ENCODE assay signal across 27 mouse cellular contexts in genomic region chr11:107931721-107932120, GRCm38 (mm10). TPM values are rescaled to one million over a fixed set of nuclear protein-coding genes. Genes with fewer than 3 reads are reported as not detected.
DNase-seq lines count a peak whose midpoint lies in the region; ATAC-seq and TF ChIP-seq lines count a peak whose summit lies in the region.
"Had no signal": no experiment of that assay in that cellular context is flagged by ENCODE, and none has a peak within 500 bp of the region (broad histone marks: within the 10 kb centered on the region; RNA-seq: fewer than 3 reads in every experiment).

No protein-coding gene starts in this region.

- no peak overlapping the region for H3K4me2 ChIP-seq in CH12.LX (ENCODE audit: insufficient read depth, low read depth, poor library complexity, severe bottlenecking)
- H3K4me2 ChIP-seq in lung, postnatal 0 days (replicated peaks; ENCODE audit: low read depth, low read length) = no peak overlapping the region
- H3K4me2 ChIP-seq: embryonic facial prominence, embryonic 13.5 days; forebrain, embryonic 12.5 days; hindbrain, embryonic 12.5 days had no signal

- no peak for TF ChIP-seq POLR2A in CH12.LX (IDR thresholded peaks at IDR 0.05; ENCODE audit: low read depth, low read length)

- no peak for TF ChIP-seq EP300 in CH12.LX (IDR thresholded peaks at IDR 0.05; ENCODE audit: low read length)
- TF ChIP-seq EP300 in lung, postnatal 0 days (IDR thresholded peaks at IDR 0.05) = no peak

- H3K9ac ChIP-seq in CH12.LX (ENCODE audit: insufficient read depth, low read depth) = no peak overlapping the region
- H3K9ac ChIP-seq in lung, postnatal 0 days (replicated peaks; ENCODE audit: low read depth) = no peak overlapping the region
- H3K9ac ChIP-seq: embryonic facial prominence, embryonic 13.5 days; forebrain, embryonic 12.5 days; hindbrain, embryonic 12.5 days had no signal

- no peak overlapping the region for H3K4me3 ChIP-seq in CH12.LX (replicated peaks in 1 of 3; ENCODE audit: low read depth in 2 of 3, low read length in 2 of 3, poor library complexity in 1 of 3)
- H3K4me3 ChIP-seq in lung, postnatal 0 days (ENCODE audit: low read depth, low read length) = no peak overlapping the region
- H3K4me3 ChIP-seq: embryonic facial prominence, embryonic 13.5 days; forebrain, embryonic 12.5 days; gastrocnemius, adult 2 months; heart, embryonic 10.5 days; hindbrain, embryonic 12.5 days had no signal

- no peak for TF ChIP-seq CTCF in CH12.LX (conservative IDR thresholded peaks at IDR 0.05 in 1 of 2, IDR thresholded peaks at IDR 0.05 in 1 of 2; ENCODE audit: low read depth in 2 of 2, low read length in 2 of 2)
- TF ChIP-seq CTCF in lung, postnatal 0 days (IDR thresholded peaks at IDR 0.05) = no peak

- WGBS in lung, postnatal 0 days = 43% methylated on average over 7 of the region's 7 CpGs

- H3K9me3 ChIP-seq in CH12.LX (replicated peaks; ENCODE audit: low read length) = no peaks in the 10 kb centered on the region
- no peaks in the 10 kb centered on the region for H3K9me3 ChIP-seq in lung, postnatal 0 days (ENCODE audit: low read length)
- H3K9me3 ChIP-seq: embryonic facial prominence, embryonic 13.5 days; forebrain, embryonic 12.5 days; heart, embryonic 10.5 days; hindbrain, embryonic 12.5 days had no signal

- no peak overlapping the region for H3K27ac ChIP-seq in CH12.LX (ENCODE audit: insufficient read depth, low read depth)
- no peak overlapping the region for H3K27ac ChIP-seq in lung, postnatal 0 days (ENCODE audit: low read length)
- H3K27ac ChIP-seq: embryonic facial prominence, embryonic 13.5 days; forebrain, embryonic 12.5 days; gastrocnemius, adult 2 months; heart, embryonic 10.5 days; hindbrain, embryonic 12.5 days had no signal

- peaks cover 0 to 8% of the 10 kb centered on the region in 2 experiments for H3K36me3 ChIP-seq in CH12.LX (replicated peaks in 1 of 2; ENCODE audit: control insufficient read depth in 1 of 2, insufficient read depth in 1 of 2, low read length in 1 of 2)
- no peaks in the 10 kb centered on the region for H3K36me3 ChIP-seq in lung, postnatal 0 days (ENCODE audit: insufficient read depth, low read length)
- H3K36me3 ChIP-seq: embryonic facial prominence, embryonic 13.5 days; forebrain, embryonic 12.5 days; heart, embryonic 10.5 days; hindbrain, embryonic 12.5 days had no signal

- H3K27me3 ChIP-seq in CH12.LX (replicated peaks) = no peaks in the 10 kb centered on the region
- H3K27me3 ChIP-seq in lung, postnatal 0 days (replicated peaks; ENCODE audit: insufficient read depth, low read length) = no peaks in the 10 kb centered on the region
- H3K27me3 ChIP-seq: embryonic facial prominence, embryonic 13.5 days; forebrain, embryonic 12.5 days; hindbrain, embryonic 12.5 days had no signal

- dilution Hi-C loops in CH12.LX (cut with MboI; ENCODE audit: extremely low pct_ligation_motif_present, extremely low pct_unique_long_range_greater_than_20kb, low sequenced_read_pairs) = no loop called here

- H3K4me1 ChIP-seq in CH12.LX (ENCODE audit: control insufficient read depth in 1 of 2, insufficient read depth in 2 of 2) = peaks cover 0 to 8% of the 10 kb centered on the region in 2 experiments; a peak in 1 of 4 replicates
- no peaks in the 10 kb centered on the region for H3K4me1 ChIP-seq in lung, postnatal 0 days (ENCODE audit: insufficient read depth, low read depth, low read length)
- H3K4me1 ChIP-seq: embryonic facial prominence, embryonic 13.5 days; forebrain, embryonic 12.5 days; hindbrain, embryonic 12.5 days had no signal

- in situ Hi-C loops in CH12.LX (cut with MboI; ENCODE audit: low pct_ligation_motif_present, low pct_unique_long_range_greater_than_20kb, low sequenced_read_pairs) = no loop called here

- DNase-seq in embryo, embryonic 10.5 days (ENCODE audit: low spot score) = peak; percentile 23
- DNase-seq in embryo, embryonic 10 days (ENCODE audit: low spot score) = no peak
- DNase-seq in CH12.LX (ENCODE audit: extremely low read depth) = no peak
- peak; percentile 19 for DNase-seq in lung, postnatal 0 days (ENCODE audit: low spot score)
- DNase-seq in lung, postnatal 36 days = peak; percentile 37
- no peak for DNase-seq in adrenal gland, postnatal 36 days
- DNase-seq in c-Kit-positive CD71-positive TER-119-positive erythroid progenitor cells, embryonic 14.5 days (ENCODE audit: low spot score) = no peak
- DNase-seq: adrenal gland, adult 2 months; adrenal gland, postnatal 25 days; B cell, adult 2 months; cerebellum, adult 11 months; cerebellum, adult 9-10 months; cerebellum, postnatal 25 days; gastrocnemius, adult 2 months; gastrocnemius, postnatal 36 days; heart, adult 11 months; heart, postnatal 10 days; heart, postnatal 4 days had no signal

- ATAC-seq in lung, postnatal 0 days = no peak
- ATAC-seq: CD4-positive, CD25-positive, alpha-beta regulatory T cell, adult 4 months; forebrain, embryonic 16.5 days; hindbrain, embryonic 16.5 days; inflammation-experienced regulatory T-cells, adult 6 months; intestine, postnatal 0 days had no signal

- H3K79me2 ChIP-seq in CH12.LX (replicated peaks; ENCODE audit: control insufficient read depth, extremely low read depth, insufficient read depth, poor library complexity, severe bottlenecking) = no peaks in the 10 kb centered on the region

- TF ChIP-seq RAD21 in CH12.LX (IDR thresholded peaks at IDR 0.05; ENCODE audit: low read depth, low read length) = no peak

TF ChIP-seq in CH12.LX, 34 proteins besides CTCF, POLR2A, EP300 and RAD21:
- TF ChIP-seq MAX (IDR thresholded peaks at IDR 0.05; ENCODE audit: low read length) (no peak), CHD2 (IDR thresholded peaks at IDR 0.05; ENCODE audit: low read length) (0 out of 2 replicates have a peak, but pooled peaks have one; percentile 8)

RNA-seq across cellular contexts. Expression of gene Cacng5, which starts 16.9 kb away (rescaled TPM):
- total RNA-seq in CH12.LX (2012; rRNA removed) = not detected in 2 replicates
- not detected in 2 replicates for total RNA-seq in CH12.LX (2014; rRNA removed)
- not detected in 2 replicates for polyA plus RNA-seq in CH12.LX (2012; ENCODE audit: insufficient read length, low read depth)
- polyA plus RNA-seq in lung, postnatal 0 days (2015; fragmentation: Nextera tagmentation; extraction: Ambion mirVana) = not detected in 2 replicates
- under 1 TPM; 0.07 to 0.13 TPM for total RNA-seq in adrenal gland, postnatal 36 days (2021)
- total RNA-seq: gastrocnemius, postnatal 36 days had no signal
- polyA plus RNA-seq: CD4-positive, CD25-positive, alpha-beta regulatory T cell, adult 4 months; inflammation-experienced regulatory T-cells, adult 6 months had no signal

Comparison
In these comparisons a context has a peak if more than half of its experiments do, and no peak if none do; other contexts are left out.
1. DNase-seq: peak in embryo, embryonic 10.5 days (single experiment), lung, postnatal 0 days (single experiment) and lung, postnatal 36 days (single experiment); none in embryo, embryonic 10 days (single experiment), CH12.LX (single experiment), adrenal gland, postnatal 36 days (0 of 2) and c-Kit-positive CD71-positive TER-119-positive erythroid progenitor cells, embryonic 14.5 days (single experiment).